Mouse (Mus musculus): ENCODE measurements at regions not wholly inside any gene's neighbourhood (a gene's known extent, or its start where the extent isn't known, plus 50 kb on each side); places are given as distances from the start of the nearest gene placed in this dataset.

- no peak for ATAC-seq (replicated peaks; ENCODE audit: low FRiP score, poor library complexity, severe bottlenecking)
These were observed 369.9 kb upstream of the Jarid2 start for GRCm38 (mm10) chr13:44359344-44359743.

GRCm38 (mm10) chr13:44360016-44360415 is 369.3 kb upstream of the Jarid2 start:
- ATAC-seq (replicated peaks; ENCODE audit: low FRiP score, poor library complexity, severe bottlenecking), result no peak

DNA sequence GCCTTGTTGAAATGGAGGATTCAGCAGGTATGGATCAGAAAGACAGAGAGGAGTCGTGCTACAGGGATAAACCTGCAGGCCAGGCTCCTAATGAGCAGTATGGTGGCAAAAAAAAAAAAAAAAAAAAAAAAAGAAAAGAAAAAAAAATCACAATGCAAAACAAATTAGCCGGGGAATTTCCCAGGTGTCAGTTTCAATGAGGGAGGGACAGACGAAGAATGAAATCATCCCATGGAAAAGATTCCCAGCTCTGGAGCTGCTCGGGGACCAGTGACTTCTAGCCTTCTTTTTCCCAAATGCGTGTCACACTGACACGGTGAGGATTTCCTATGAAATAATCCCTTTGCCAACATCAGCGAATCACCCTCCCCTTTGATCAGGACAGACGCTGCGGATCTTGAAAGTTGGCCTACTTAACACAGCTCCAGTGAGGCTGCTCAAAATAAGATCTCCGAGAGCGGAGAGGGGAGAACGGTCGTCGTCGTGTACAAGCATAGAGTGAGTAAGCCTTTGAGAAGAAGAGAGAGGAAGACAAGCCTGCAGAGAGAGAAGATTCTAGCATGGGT is 368.5 kb upstream of the Jarid2 start:
- no peak for ATAC-seq (replicated peaks; ENCODE audit: low FRiP score, poor library complexity, severe bottlenecking)

- no peak for ATAC-seq (replicated peaks; ENCODE audit: low FRiP score, poor library complexity, severe bottlenecking)
These were observed 366.8 kb upstream of the Jarid2 start for GRCm38 (mm10) chr13:44362293-44363005.

GRCm38 (mm10) chr13:44363016-44363415 is 366.3 kb upstream of the Jarid2 start:
- no peak for ATAC-seq (replicated peaks; ENCODE audit: low FRiP score, poor library complexity, severe bottlenecking)

DNA sequence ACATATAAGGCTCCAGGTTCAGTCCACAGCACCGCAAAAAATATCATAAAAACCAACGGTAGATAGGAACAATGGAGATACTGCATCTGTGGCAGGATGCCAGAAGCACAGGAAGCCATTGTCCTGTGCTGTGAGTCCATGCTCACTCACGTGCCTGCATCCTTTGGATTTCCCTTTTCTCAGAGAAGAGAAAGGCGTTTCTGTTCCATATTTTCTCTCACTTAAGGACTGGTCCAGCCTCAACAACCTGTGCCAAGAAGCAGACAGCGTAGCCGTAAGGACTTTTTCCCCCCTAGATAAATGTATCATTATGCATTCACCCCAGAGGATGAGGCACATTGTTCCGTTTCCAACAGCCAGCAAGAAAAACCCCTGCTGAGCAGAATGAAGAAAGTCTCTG is 360.0 kb upstream of the Jarid2 start:
- ATAC-seq (replicated peaks; ENCODE audit: low FRiP score, poor library complexity, severe bottlenecking), result no peak

DNA sequence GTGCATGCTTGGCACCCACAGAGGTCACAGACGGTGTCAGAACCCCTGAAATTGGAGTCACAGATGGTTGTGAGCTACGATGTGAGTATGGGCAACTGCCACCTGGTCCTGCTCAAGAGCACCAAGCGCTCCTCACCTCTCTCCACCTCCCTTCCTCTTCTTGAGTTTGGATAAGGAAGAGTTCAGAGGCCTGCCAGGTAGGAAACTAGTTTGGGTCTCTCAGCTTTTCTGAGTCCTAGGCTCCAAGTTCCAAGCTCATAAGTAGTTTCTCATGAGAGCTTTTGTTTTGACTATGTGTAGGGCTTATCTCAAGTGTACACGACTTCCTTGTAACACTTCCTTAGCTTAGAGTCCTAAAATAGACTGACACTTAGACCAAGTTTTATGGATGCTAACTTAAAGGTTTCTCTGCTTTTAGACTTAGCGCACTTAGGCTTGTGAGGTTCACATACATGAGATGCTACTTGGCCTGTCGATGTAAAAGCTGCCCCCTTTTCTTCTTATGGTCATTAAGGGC is 356.9 kb upstream of the Jarid2 start:
- no peak for ATAC-seq (replicated peaks; ENCODE audit: low FRiP score, poor library complexity, severe bottlenecking)

GRCm38 (mm10) chr13:44375476-44376159 is 353.7 kb upstream of the Jarid2 start:
- no peak for ATAC-seq (replicated peaks; ENCODE audit: low FRiP score, poor library complexity, severe bottlenecking)

- no peak for ATAC-seq (replicated peaks; ENCODE audit: low FRiP score, poor library complexity, severe bottlenecking)
These were observed 353.1 kb upstream of the Jarid2 start for GRCm38 (mm10) chr13:44376160-44376488.

GRCm38 (mm10) chr13:44381721-44382450 is 347.4 kb upstream of the Jarid2 start:
- no peak for ATAC-seq (replicated peaks; ENCODE audit: low FRiP score, poor library complexity, severe bottlenecking)

DNA sequence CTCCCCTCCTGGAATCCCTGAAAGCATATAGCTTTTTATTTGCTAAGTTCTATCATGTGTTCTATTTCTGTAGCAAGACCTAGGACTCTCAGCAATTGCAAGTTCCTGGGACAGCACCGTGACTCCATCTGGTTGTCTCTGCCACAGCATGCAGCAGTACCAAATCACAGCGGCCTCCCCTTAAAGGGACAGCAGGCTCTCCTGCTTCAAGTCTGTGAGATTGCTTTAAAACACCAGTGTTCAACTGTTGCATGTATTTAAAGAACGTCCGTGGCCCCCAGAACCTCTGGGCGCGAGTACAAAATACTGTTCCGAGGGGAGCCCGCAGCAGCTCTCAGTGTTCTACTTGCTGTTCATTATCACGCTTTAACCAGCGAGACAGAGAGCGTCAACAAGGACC is 346.0 kb upstream of the Jarid2 start:
- no peak for ATAC-seq (replicated peaks; ENCODE audit: low FRiP score, poor library complexity, severe bottlenecking)

GRCm38 (mm10) chr13:44386767-44387166 is 342.5 kb upstream of the Jarid2 start:
- no peak for ATAC-seq (replicated peaks; ENCODE audit: low FRiP score, poor library complexity, severe bottlenecking)

DNA sequence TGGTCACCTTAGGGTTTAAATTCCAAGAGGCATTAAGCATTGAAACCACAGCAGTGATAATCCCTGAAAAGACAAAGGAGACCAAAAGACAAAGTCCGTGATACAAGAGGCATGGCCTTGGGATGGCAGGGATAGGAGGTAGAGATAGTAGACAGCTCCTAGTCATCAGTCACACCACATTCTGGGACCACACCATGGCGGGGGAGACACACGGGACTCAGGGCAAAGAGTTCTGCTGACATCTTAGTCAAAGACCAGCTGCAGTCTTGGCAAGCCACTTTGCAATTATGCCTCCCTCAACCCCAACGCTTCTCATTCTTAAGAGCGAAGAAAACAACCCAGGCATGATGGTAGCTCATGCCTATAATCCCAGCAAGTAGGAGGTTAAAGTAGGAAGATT is 339.6 kb upstream of the Jarid2 start:
- no peak for ATAC-seq (replicated peaks; ENCODE audit: low FRiP score, poor library complexity, severe bottlenecking)

- ATAC-seq (replicated peaks; ENCODE audit: low FRiP score, poor library complexity, severe bottlenecking), result no peak
These were observed 338.4 kb upstream of the Jarid2 start for GRCm38 (mm10) chr13:44390666-44391390.

DNA sequence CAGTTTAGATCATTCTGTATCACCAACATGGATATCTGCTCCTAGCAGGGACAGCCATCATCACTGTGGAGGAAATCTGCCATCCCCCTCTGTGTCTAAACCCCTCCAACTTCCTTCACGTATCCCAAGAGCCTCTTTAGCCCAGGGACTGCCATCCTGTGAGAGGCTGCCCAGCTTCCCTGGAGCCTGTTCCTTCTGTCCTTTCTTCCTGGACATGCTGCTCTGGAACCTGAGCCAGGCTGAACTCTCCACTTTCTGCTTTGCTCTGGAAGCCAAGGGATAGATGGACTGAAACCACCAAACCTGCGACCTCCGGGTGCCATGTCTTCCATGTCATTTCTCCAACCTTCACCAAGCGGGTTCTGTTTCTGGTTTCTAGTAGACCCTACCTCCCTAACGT is 335.3 kb upstream of the Jarid2 start:
- no peak for ATAC-seq (replicated peaks; ENCODE audit: low FRiP score, poor library complexity, severe bottlenecking)

- no peak for ATAC-seq (replicated peaks; ENCODE audit: low FRiP score, poor library complexity, severe bottlenecking)
These were observed 330.5 kb upstream of the Jarid2 start for GRCm38 (mm10) chr13:44398613-44399369.

DNA sequence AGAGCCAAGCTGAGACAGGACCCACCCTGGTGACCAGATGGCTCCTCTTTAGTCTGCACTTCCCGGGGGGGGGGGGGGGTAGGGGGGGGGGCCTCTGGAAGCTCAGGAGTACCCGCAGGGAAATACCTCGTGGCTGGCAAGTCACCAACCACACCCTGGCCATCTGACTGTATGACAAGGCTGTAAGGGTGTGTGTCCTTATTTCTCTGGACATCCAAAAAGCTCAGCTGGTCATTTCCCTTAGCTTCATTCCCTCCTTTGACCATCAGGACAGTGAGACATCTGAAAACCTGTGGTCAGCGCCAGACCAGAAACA is 329.9 kb upstream of the Jarid2 start:
- no peak for ATAC-seq (replicated peaks; ENCODE audit: low FRiP score, poor library complexity, severe bottlenecking)

- no peak for ATAC-seq (replicated peaks; ENCODE audit: low FRiP score, poor library complexity, severe bottlenecking)
These were observed 329.4 kb upstream of the Jarid2 start for GRCm38 (mm10) chr13:44399831-44400321.

DNA sequence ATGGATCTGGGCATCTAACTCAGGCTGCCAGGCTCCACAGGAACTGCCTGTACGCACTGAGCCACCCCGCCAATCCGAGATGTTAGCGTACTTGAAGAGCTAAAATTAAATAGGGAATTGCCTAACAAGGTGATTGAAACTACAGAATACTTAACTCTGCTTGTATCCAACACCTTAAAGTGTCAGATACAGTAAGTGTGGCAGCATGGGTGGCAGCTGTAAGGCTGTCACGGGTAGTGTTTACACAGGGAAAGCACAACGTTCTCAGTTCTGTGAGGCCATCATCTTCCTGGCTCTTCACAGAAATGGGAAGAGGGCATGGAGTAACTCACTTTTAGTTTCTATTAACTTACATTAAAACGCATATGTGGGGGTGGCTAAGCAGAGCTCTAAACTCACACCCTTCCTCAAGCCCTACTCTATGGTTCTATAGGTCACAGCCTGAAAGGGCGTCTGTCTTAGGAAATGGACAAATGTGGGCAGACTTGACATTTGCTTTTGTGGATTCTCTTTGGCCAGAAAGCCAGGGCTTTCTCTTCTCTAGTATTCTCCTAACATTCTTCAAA is 325.2 kb upstream of the Jarid2 start:
- no peak for ATAC-seq (replicated peaks; ENCODE audit: low FRiP score, poor library complexity, severe bottlenecking)
